Mouse (Mus musculus): ENCODE data around the gene Otol1.

Gene Otol1

DNA sequence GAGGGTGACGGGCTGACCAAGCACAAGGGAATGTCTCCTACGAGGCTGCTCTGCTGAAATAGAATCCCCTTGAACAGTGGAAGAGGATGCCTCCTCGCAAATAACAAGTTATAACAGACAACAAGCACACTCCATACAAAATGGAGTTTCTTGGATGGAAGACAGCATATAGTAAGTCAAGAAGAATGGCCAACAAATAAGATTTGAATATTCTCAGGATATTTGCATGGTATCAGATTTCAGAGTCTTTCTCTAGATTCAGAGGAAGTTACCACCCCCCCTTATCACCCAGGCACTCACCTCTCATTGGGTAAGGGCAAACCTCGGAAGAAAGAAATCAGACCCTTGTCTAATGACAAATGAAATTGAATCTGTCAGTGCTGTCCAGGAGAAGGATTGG lies at the start of gene Otol1:
Gene Otol1 (plus strand): TSS at position 301 of the 400 bp plus-strand sequence.
- in situ Hi-C loops (cut with MboI; ENCODE audit: low pct_unique_long_range_greater_than_20kb in 1 of 2, low sequenced_read_pairs in 2 of 2, unreplicated experiment in 1 of 2), result no loop called here

DNA sequence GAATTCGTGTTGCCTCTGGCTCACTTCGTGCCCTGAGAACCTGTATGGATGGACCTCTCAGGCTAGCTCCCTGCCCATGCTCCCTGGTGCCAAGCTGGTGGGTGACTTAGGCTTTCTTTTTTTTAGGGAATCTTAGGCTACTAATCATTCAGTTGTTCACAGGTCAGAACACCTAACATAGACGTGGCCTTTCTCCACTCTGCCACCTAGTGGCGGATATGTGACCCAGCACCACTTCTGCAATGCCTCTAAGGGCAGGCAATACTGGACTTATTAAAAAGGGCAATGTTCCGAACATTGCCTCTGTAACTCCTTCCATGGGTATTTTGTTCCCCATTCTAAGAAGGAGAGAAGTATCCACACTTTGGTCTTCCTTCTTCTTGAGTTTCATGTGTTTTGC lies 45.2 kb upstream of the Otol1 start:
- in situ Hi-C loops (cut with MboI; ENCODE audit: low pct_unique_long_range_greater_than_20kb in 1 of 2, low sequenced_read_pairs in 2 of 2, unreplicated experiment in 1 of 2), result no loop called here

DNA sequence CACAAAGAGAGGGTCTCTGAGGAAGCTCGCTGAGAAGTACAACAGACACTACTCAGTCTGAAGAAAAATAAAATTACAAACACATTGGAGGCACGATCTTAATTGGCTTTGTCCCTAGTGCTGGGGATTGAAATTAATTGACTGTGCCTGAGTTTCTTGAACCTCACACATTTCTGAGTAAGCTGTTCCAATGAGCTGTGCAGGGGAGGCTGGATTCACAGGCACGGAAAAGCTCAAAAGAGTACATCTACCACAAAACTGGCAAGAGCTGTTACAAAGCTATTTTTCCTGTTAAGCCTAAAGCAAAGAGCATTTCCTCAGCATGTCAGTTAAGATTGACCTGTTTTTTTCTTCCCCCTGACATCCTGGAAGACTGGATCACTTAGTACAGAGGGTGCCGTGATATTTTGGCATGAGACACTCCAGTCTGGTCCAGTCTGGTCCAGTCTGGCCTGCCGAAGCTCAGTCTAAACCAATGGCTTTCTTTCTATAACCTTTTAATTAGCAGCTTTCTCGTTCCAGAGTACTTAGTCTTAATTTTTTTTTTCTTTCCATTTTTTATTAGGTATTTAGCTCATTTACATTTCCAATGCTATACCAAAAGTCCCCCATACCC lies 35.8 kb upstream of the Otol1 start:
- in situ Hi-C loops (cut with MboI; ENCODE audit: low pct_unique_long_range_greater_than_20kb in 1 of 2, low sequenced_read_pairs in 2 of 2, unreplicated experiment in 1 of 2), result no loop called here

DNA sequence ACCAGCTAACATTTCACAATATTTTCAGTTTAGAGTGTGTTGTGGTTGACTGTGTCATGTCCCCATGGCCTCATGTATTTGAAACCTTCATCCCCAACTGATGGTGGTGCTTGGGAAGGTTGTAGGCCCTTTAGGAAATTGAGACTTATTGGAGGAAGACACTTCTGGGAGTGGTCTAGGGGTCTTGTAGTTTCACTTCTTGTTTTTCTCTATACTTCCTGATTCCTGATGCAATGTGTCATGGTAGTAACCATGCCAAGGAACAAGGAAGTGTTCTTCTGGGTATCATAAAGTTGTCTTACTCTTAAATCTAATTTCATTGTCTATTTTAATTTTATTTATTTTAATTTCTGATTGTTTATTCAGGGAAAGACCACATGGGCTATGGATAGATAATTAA lies 29.3 kb upstream of the Otol1 start:
- in situ Hi-C loops (cut with MboI; ENCODE audit: low pct_unique_long_range_greater_than_20kb in 1 of 2, low sequenced_read_pairs in 2 of 2, unreplicated experiment in 1 of 2), result no loop called here

DNA sequence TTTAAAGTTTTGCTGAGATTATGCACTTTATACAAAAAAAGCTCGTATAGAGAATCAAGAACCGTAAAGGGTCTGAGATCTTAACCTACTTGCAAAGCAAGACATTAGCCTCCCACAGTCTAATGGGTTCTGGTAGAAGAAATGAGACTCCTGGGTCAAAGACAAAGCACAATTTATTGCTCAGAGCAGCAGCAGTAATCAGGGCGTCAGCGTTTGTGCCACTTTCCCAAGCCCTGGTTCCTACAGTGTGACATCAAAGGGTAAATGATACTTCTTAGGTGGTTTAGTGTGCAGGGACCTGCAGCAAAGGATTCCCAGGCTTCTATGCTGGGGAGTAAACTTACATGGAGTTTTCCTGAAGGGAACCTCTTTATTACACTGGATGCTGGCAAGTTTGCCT lies 13.6 kb upstream of the Otol1 start:
- in situ Hi-C loops (cut with MboI; ENCODE audit: low pct_unique_long_range_greater_than_20kb in 1 of 2, low sequenced_read_pairs in 2 of 2, unreplicated experiment in 1 of 2), result no loop called here

DNA sequence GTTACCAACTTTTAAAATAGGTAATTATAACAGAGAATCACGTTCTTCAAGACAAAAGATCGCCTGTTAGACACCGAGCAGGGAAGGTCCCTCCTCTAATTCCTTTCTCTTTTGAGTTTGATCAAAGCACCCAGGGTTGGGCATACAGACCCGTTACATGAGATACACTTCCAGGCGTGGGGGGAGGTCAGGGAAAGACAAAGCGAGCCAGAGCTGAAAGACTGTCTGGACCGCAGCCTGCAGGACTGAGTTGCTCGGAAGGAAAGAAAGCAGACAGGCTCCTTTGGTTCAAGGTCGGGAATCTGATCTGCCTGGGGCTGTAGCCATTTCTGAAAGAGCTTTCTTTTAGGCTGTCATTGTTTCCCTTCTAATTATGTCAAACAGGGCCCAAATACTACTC lies 5.9 kb upstream of the Otol1 start:
- in situ Hi-C loops (cut with MboI; ENCODE audit: low pct_unique_long_range_greater_than_20kb in 1 of 2, low sequenced_read_pairs in 2 of 2, unreplicated experiment in 1 of 2), result no loop called here

DNA sequence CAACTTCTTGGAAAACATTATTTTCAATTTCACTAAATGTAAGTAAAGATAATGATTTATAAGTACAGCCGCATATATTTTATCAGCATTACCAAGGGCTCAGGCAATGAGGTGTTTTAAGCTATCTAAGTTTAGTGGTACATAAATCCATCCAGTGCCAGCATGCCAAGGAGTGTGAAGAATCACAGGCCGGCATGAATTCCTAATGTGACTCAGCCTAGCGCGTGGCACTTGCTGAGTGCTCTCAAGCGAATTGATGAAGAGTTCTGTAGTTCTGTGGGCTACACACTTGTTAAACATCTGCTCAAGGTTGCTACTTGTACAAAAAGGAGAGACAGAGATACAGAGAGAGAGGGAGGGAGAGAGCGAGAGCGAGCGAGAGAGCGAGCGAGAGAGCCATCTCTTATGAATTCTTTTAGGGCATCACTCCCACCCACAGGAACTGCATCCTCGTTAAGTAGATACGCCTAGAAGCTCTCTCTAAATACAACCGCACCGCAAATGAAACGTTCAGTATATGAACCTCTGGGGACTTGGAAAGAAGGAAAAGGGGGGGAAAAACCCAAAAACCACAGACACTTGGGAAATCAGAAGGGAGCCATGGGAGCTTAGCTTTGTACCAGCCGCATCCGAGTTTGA lies 4.2 kb upstream of the Otol1 start:
- in situ Hi-C loops (cut with MboI; ENCODE audit: low pct_unique_long_range_greater_than_20kb in 1 of 2, low sequenced_read_pairs in 2 of 2, unreplicated experiment in 1 of 2), result no loop called here

DNA sequence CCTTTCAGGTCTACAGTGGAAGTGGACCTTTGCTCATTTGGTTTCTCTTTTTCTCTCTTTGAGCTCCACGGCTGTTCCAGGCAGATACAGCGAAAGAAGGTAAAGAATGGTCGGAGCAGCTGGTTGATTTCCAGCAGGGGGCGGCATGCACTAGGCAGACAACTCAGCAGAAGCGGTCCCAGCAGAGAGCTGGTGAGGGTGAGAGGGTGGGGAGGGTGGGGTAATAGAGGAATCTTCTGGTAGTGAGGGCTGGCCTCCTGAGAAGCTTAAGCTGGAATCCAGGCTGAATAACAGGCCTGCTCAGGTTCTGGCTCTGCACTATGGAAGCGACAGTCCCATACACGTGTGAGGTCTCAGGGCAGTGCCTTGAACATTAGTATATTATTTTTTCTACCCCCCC lies 3.5 kb upstream of the Otol1 start:
- in situ Hi-C loops (cut with MboI; ENCODE audit: low pct_unique_long_range_greater_than_20kb in 1 of 2, low sequenced_read_pairs in 2 of 2, unreplicated experiment in 1 of 2), result no loop called here

DNA sequence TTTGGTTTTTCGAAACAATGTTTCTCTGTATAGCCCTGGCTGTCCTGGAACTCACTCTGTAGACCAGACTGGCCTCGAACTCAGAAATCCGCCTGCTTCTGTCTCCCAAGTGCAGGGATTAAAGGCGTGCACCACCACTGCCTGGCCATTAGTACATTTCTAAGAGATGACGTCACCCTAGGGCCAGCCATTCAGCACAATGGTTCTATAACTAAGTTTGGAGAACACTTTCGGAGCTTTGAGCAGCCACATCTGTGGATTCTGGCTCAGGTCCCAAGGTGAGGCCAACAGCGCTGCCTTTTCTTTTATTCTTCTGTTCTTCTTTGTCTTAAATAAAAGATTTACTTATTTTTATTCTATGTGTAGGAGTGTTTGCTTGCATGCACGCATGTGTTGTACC lies 3.0 kb upstream of the Otol1 start:
- in situ Hi-C loops (cut with MboI; ENCODE audit: low pct_unique_long_range_greater_than_20kb in 1 of 2, low sequenced_read_pairs in 2 of 2, unreplicated experiment in 1 of 2), result no loop called here

DNA sequence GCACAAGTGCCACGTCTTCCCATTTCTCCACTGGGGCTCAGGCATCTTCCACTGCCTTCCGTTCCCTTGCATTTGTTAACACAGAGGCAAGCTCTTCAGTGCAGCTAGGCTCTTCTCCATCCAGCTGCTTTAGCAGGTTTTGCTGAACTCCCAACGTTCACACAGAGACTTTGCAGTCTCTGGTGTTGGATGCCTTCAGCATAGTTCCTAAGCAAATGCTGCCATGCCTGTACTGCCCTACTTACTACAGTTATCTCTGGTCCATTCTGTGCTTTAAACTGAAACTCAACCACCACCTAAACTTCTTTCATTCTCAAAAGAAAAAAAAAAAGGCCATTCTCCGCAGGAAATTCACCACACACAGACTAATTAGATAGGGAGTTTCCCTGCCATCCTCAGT lies 5.2 kb downstream of the Otol1 start:
- in situ Hi-C loops (cut with MboI; ENCODE audit: low pct_unique_long_range_greater_than_20kb in 1 of 2, low sequenced_read_pairs in 2 of 2, unreplicated experiment in 1 of 2), result no loop called here

DNA sequence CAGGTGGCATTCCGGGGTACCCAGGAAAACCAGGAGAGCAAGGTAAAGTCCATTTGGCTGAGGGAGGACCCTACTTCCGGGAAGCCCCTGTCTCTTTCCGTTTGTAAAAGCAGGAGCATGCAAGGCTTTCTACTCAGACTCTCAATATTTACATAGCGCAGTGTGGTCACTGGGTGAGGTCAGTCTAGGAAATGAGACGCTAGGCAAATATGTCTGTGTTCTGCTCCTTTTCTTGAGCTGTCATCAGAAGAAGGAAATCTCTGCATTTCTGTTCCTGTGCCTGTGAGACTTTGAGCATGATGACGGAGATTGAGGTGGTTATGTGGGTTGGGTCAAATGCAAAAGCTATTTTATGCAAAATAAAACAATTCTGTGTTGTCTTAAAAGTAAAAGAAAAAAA lies 19.2 kb downstream of the Otol1 start:
- in situ Hi-C loops (cut with MboI; ENCODE audit: low pct_unique_long_range_greater_than_20kb in 1 of 2, low sequenced_read_pairs in 2 of 2, unreplicated experiment in 1 of 2), result no loop called here

DNA sequence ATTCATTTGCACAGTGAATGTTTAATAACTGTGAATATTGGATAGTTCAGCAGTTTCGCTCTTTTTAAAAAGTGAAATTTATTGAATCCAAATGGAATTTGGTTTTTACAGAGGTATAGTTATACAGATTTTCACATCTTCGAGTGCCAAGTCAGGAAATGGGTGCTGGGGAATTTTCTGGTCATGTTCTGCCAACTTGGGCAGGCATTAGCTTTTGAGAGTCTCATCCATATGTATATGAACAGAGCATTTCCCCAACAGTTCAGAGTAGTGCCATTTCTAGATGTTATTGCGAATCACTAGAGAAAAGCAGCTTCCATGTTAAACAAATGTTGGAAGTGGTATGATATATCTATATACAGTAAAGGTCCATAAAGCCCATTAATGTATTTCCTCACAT lies 21.8 kb downstream of the Otol1 start:
- in situ Hi-C loops (cut with MboI; ENCODE audit: low pct_unique_long_range_greater_than_20kb in 1 of 2, low sequenced_read_pairs in 2 of 2, unreplicated experiment in 1 of 2), result no loop called here

DNA sequence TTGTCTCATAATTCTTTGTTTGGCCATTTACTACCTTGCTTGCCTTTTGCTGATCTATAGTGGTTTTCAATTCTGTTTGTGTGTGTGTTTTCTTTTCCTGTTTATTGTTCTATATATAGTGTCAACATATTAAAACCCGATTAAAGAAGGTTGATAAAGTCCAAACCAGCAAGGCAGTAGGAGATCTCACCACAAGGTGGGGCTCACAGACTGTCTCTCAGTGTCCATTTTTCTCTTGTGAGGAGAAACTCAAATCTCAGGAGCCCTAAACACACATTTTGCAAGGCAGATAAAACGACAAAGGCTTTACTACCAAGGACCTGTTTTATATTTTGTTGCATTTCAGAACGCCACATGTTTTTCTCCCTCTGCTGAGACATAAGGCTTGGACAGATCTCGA lies 28.2 kb downstream of the Otol1 start:
- in situ Hi-C loops (cut with MboI; ENCODE audit: low pct_unique_long_range_greater_than_20kb in 1 of 2, low sequenced_read_pairs in 2 of 2, unreplicated experiment in 1 of 2), result no loop called here
